Mouse (Mus musculus): ENCODE data around the gene Cd28. TPM values are rescaled to one million over a fixed set of nuclear protein-coding genes. Genes with fewer than 3 reads are reported as not detected.

Cd28 gene
- polyA plus RNA-seq, 2 experiments from 2014 or later, result 257 to 298 TPM

GRCm38 (mm10) chr1:60751011-60751410, 34.4 kb downstream of the Cd28 start:
- ATAC-seq, result no peak

- no peak for ATAC-seq
Measured at GRCm38 (mm10) chr1:60752986-60753385, 36.4 kb downstream of the Cd28 start.

GRCm38 (mm10) chr1:60753981-60754380, 37.4 kb downstream of the Cd28 start:
- no peak for ATAC-seq

- peak; percentile 47 for ATAC-seq
Measured at GRCm38 (mm10) chr1:60755391-60756243, 39.0 kb downstream of the Cd28 start.

- no peak for ATAC-seq
Measured at GRCm38 (mm10) chr1:60757631-60758030, 41.0 kb downstream of the Cd28 start.

- ATAC-seq, result peak; percentile 58
Measured at GRCm38 (mm10) chr1:60758226-60758625, 41.6 kb downstream of the Cd28 start.

- ATAC-seq, result no peak
Measured at GRCm38 (mm10) chr1:60759563-60760335, 43.1 kb downstream of the Cd28 start.

GRCm38 (mm10) chr1:60760475-60760874, 43.9 kb downstream of the Cd28 start:
- no peak for ATAC-seq

- ATAC-seq, result peak; percentile 26
Measured at GRCm38 (mm10) chr1:60761528-60762171, 45.0 kb downstream of the Cd28 start.

- no peak for ATAC-seq
Measured at GRCm38 (mm10) chr1:60762451-60762850, 45.9 kb downstream of the Cd28 start.

GRCm38 (mm10) chr1:60762916-60763315, 46.3 kb downstream of the Cd28 start:
- no peak for ATAC-seq

GRCm38 (mm10) chr1:60771771-60772170, 55.2 kb downstream of the Cd28 start:
- no peak for ATAC-seq

- no peak for ATAC-seq
Measured at GRCm38 (mm10) chr1:60773231-60773630, 56.6 kb downstream of the Cd28 start.

- ATAC-seq, result no peak
Measured at GRCm38 (mm10) chr1:60776166-60776565, 59.6 kb downstream of the Cd28 start.

GRCm38 (mm10) chr1:60776906-60777305, 60.3 kb downstream of the Cd28 start:
- peak; percentile 80 for ATAC-seq

GRCm38 (mm10) chr1:60778465-60779115, 62.0 kb downstream of the Cd28 start:
- ATAC-seq, result no peak

- ATAC-seq, result no peak
Measured at GRCm38 (mm10) chr1:60779176-60779575, 62.6 kb downstream of the Cd28 start.

GRCm38 (mm10) chr1:60781666-60782065, 65.1 kb downstream of the Cd28 start:
- ATAC-seq, result peak; percentile 30

GRCm38 (mm10) chr1:60793717-60794116, 77.1 kb downstream of the Cd28 start:
- peak; percentile 83 for ATAC-seq

GRCm38 (mm10) chr1:60795677-60796205, 79.1 kb downstream of the Cd28 start:
- ATAC-seq, result no peak

GRCm38 (mm10) chr1:60799795-60800345, 83.3 kb downstream of the Cd28 start:
- ATAC-seq, result no peak

- no peak for ATAC-seq
Measured at GRCm38 (mm10) chr1:60801210-60801671, 84.6 kb downstream of the Cd28 start.

Data from activated CD4-positive, CD25-positive, alpha-beta regulatory T cell, adult 4 months (primary cell).